12 mouse cellular contexts compared by ENCODE assay signal in genomic region chr2:114763276-114763675, GRCm38 (mm10).
"Had no signal": no experiment of that assay in that cellular context is flagged by ENCODE, and none has a peak within 500 bp of the region (broad histone marks: within the 10 kb centered on the region; RNA-seq: fewer than 3 reads in every experiment).

No protein-coding gene starts in this region.

- H3K27me3 ChIP-seq: limb, embryonic 13.5 days; stomach, embryonic 15.5 days had no signal

- H3K4me2 ChIP-seq: limb, embryonic 13.5 days; stomach, embryonic 15.5 days had no signal

- H3K27ac ChIP-seq: kidney, postnatal 0 days; limb, embryonic 13.5 days; liver, embryonic 14.5 days; stomach, embryonic 15.5 days had no signal

- H3K36me3 ChIP-seq: limb, embryonic 13.5 days; stomach, embryonic 15.5 days had no signal

- H3K9me3 ChIP-seq: limb, embryonic 13.5 days; stomach, embryonic 15.5 days had no signal

- H3K4me1 ChIP-seq: limb, embryonic 13.5 days; stomach, embryonic 15.5 days had no signal

- ATAC-seq: midbrain, embryonic 16.5 days had no signal

- DNase-seq: kidney, adult 9 months; kidney, postnatal 36 days; left cerebral cortex, postnatal 4 days; lung, adult 18-20 months; right cerebral cortex, postnatal 14 days; thymus, adult 2 months; thymus, postnatal 25 days had no signal

- H3K9ac ChIP-seq: limb, embryonic 13.5 days; liver, embryonic 14.5 days; stomach, embryonic 15.5 days had no signal

- H3K4me3 ChIP-seq: limb, embryonic 13.5 days; stomach, embryonic 15.5 days had no signal
